Mouse (Mus musculus) bone marrow macrophage, adult 2 months (primary cell): ENCODE measurements around the gene Gm7247.
"Not testable (repeated sequence)": the region's sequence is repeated elsewhere in the genome, so short reads cannot be mapped to it uniquely, and the experiment has no call there.

Experiments used
- CTCF ChIP-seq: IDR thresholded peaks from 2 replicates; pipeline ENCODE4 v1.5.1; 2012; ENCODE audit warnings: low read depth, mild to moderate bottlenecking, low read length, moderate library complexity
- POLR2A ChIP-seq: IDR thresholded peaks from 2 replicates; pipeline ENCODE4 v1.6.1; 2012; ENCODE audit warnings: mild to moderate bottlenecking, low read depth, low read length, borderline replicate concordance

DNA sequence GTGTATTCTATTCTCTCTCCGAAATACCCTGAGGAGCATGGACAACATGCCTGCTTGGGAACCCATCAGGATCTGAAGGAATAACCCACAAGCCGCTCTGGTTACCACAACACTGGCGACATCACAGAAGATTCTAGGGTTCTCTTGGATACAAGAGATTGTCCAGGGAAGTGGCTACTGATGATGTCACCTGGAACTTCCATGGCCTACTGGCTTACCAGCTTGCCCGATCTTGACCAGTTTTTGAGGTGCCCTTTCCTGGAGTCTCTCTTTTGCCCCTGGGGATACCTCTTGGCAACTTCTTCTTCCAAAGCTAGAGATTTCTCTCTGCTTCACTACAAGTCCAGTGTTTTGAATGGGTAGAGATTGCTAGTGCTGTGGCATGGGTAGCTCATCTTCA is 230.5 kb downstream of the Gm7247 start, which contains the start of gene Gm17174:
- not testable (repeated sequence) for TF ChIP-seq POLR2A, CTCF
